Mouse (Mus musculus) left cerebral cortex, adult 11 months (tissue): ENCODE data around the gene Mfsd11.
A peak's percentile ranks its signal among the peaks of the same experiment; 100 is the strongest.

Experiments
- DNase-seq: peaks from one replicate; pipeline ENCODE4 v3.0.0; 2022; ENCODE audit warnings: low spot score

Gene Mfsd11

GRCm38 (mm10) chr11:116852291-116852890, at the start of gene Mfsd11:
TSS of gene Mfsd11 (plus strand) at chr11:116852440.
- DNase-seq: peak; percentile 59

GRCm38 (mm10) chr11:116802709-116803108, 49.5 kb upstream of the Mfsd11 start:
- DNase-seq: no peak

- no peak for DNase-seq
These were observed 45.8 kb upstream of the Mfsd11 start for GRCm38 (mm10) chr11:116806136-116807071.

- DNase-seq: no peak
These were observed 45.1 kb upstream of the Mfsd11 start for GRCm38 (mm10) chr11:116807116-116807515.

- no peak for DNase-seq
These were observed 44.7 kb upstream of the Mfsd11 start for GRCm38 (mm10) chr11:116807526-116807925.

- DNase-seq: peak; percentile 61
These were observed 44.2 kb upstream of the Mfsd11 start for GRCm38 (mm10) chr11:116807938-116808606.

- no peak for DNase-seq
These were observed 43.3 kb upstream of the Mfsd11 start for GRCm38 (mm10) chr11:116808811-116809395.

GRCm38 (mm10) chr11:116809520-116809919, 42.7 kb upstream of the Mfsd11 start:
- no peak for DNase-seq

- DNase-seq: no peak
These were observed 41.7 kb upstream of the Mfsd11 start for GRCm38 (mm10) chr11:116810528-116810927.

- peak; percentile 67 for DNase-seq
These were observed 41.0 kb upstream of the Mfsd11 start for GRCm38 (mm10) chr11:116810983-116811901.

- DNase-seq: no peak
These were observed 39.3 kb upstream of the Mfsd11 start for GRCm38 (mm10) chr11:116812793-116813529.

GRCm38 (mm10) chr11:116813610-116814009, 38.6 kb upstream of the Mfsd11 start:
- DNase-seq: no peak

- no peak for DNase-seq
These were observed 38.0 kb upstream of the Mfsd11 start for GRCm38 (mm10) chr11:116814076-116814883.

- no peak for DNase-seq
These were observed 37.3 kb upstream of the Mfsd11 start for GRCm38 (mm10) chr11:116814884-116815415.

GRCm38 (mm10) chr11:116816769-116817168, 35.5 kb upstream of the Mfsd11 start:
- DNase-seq: no peak

- DNase-seq: no peak
These were observed 34.7 kb upstream of the Mfsd11 start for GRCm38 (mm10) chr11:116817567-116817966.

GRCm38 (mm10) chr11:116818722-116819121, 33.5 kb upstream of the Mfsd11 start:
- DNase-seq: no peak

GRCm38 (mm10) chr11:116819932-116820593, 32.2 kb upstream of the Mfsd11 start:
- DNase-seq: no peak
